Mouse (Mus musculus) C3H10T1/2 (cell line): ENCODE measurements around the gene Olfr1420. TPM values are rescaled to one million over a fixed set of nuclear protein-coding genes. Genes with fewer than 3 reads are reported as not detected.

ENCODE experiments used
- polyA plus RNA-seq, 2 experiments: library from polyadenylated mRNA; unstranded; fragments of >200 nt; fragmentation: generic; extraction: Trizol; gene quantifications; one replicate each; pipeline ENCODE4 v1.2.1; 2012; ENCODE audit warnings: missing spikeins in 2 of 2

Gene Olfr1420
- not detected for polyA plus RNA-seq

GRCm38 (mm10) chr19:11886265-11886664 lies at the start of gene Olfr1420:
TSS of gene Olfr1420 (plus strand) at chr19:11886565.

DNA sequence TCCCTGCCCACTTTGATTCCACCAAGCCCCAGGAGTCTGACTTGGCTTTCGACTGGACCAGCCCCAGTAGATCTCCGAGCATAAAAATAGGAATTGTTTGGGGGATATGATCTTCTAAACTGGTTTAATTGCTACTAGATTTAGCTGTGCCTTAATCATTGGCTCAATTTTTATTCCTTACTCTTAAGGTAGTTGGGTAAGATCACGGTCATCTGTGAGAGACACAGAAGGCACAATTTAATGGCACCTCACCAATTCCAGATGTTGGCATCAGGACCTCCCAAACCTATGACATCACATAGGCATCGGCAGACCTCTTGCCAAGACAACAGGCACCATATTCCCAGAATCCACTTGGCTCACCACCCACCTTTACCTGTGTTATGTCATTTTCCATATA lies 47.2 kb upstream of the Olfr1420 start, which contains the start of gene Olfr1417:
TSS of gene Olfr1417 (minus strand) at position 101 of the 400 bp plus-strand sequence.

GRCm38 (mm10) chr19:11860966-11861365 lies 25.4 kb upstream of the Olfr1420 start, which contains the start of gene Olfr1418:
TSS of gene Olfr1418 (minus strand) at chr19:11861066.

GRCm38 (mm10) chr19:11875006-11875405 lies 11.4 kb upstream of the Olfr1420 start, which contains the start of gene Olfr1419:
TSS of gene Olfr1419 (minus strand) at chr19:11875106.

GRCm38 (mm10) chr19:11912037-11912532 lies 25.7 kb downstream of the Olfr1420 start, which contains the start of gene Patl1:
TSS of gene Patl1 (plus strand) at chr19:11912399.

Other genes with a start within 250 kb of the Olfr1420 start
- gene Ms4a3, start 245.7 kb upstream of the Olfr1420 start, polyA plus RNA-seq: not detected
- gene Oosp2, start 226.0 kb upstream of the Olfr1420 start, polyA plus RNA-seq: not detected
- not detected for gene Oosp1, start 195.4 kb upstream of the Olfr1420 start, polyA plus RNA-seq
- gene Oosp3, start 189.5 kb upstream of the Olfr1420 start, polyA plus RNA-seq: not detected
- not detected for gene Gif, start 139.0 kb upstream of the Olfr1420 start, polyA plus RNA-seq
- gene Mrpl16, start 116.2 kb upstream of the Olfr1420 start, polyA plus RNA-seq: 10 to 100 TPM; 32.8 to 45.4 TPM
- gene Stx3, start 67.2 kb upstream of the Olfr1420 start, polyA plus RNA-seq: 1 to 10 TPM in 1 of 2 experiments, under 1 TPM in 1; 0.61 to 3.0 TPM
- gene Olfr1417, start 47.3 kb upstream of the Olfr1420 start, polyA plus RNA-seq: under 1 TPM in 1 of 2 experiments, not detected in 1; 0.01 TPM
- gene Olfr1418, start 25.5 kb upstream of the Olfr1420 start, polyA plus RNA-seq: not detected
- not detected for gene Olfr1419, start 11.5 kb upstream of the Olfr1420 start, polyA plus RNA-seq
- gene Patl1, start 25.8 kb downstream of the Olfr1420 start, polyA plus RNA-seq: 1 to 10 TPM; 1.8 to 7.9 TPM
- gene Osbp, start 79.4 kb downstream of the Olfr1420 start, polyA plus RNA-seq: 10 to 100 TPM in 1 of 2 experiments, 1 to 10 TPM in 1; 2.2 to 19.9 TPM
- under 1 TPM in 1 of 2 experiments, not detected in 1; 0.02 TPM for gene Olfr1423, start 154.8 kb downstream of the Olfr1420 start, polyA plus RNA-seq
- gene Olfr1424, start 176.1 kb downstream of the Olfr1420 start, polyA plus RNA-seq: not detected
- not detected for gene Olfr1425, start 191.2 kb downstream of the Olfr1420 start, polyA plus RNA-seq
- gene Olfr1426, start 205.4 kb downstream of the Olfr1420 start, polyA plus RNA-seq: not detected
- not detected for gene Olfr1427, start 216.8 kb downstream of the Olfr1420 start, polyA plus RNA-seq
- not detected for gene Olfr1428, start 229.3 kb downstream of the Olfr1420 start, polyA plus RNA-seq
- gene Olfr76, start 236.6 kb downstream of the Olfr1420 start, polyA plus RNA-seq: not detected